Mouse (Mus musculus): Measurements from ENCODE around the gene Ear14.
A peak's percentile ranks its signal among the peaks of the same experiment; 100 is the strongest.
"Not testable (repeated sequence)": the region's sequence is repeated elsewhere in the genome, so short reads cannot be mapped to it uniquely, and the experiment has no call there.

The Ear14 gene

GRCm38 (mm10) chr14:51203115-51203514 is at the start of gene Ear14:
Gene Ear14, plus strand, starts transcription at chr14:51203391.
- no peak for DNase-seq

- DNase-seq, result no peak
Measured at GRCm38 (mm10) chr14:51156056-51156735, 47.0 kb upstream of the Ear14 start.

DNA sequence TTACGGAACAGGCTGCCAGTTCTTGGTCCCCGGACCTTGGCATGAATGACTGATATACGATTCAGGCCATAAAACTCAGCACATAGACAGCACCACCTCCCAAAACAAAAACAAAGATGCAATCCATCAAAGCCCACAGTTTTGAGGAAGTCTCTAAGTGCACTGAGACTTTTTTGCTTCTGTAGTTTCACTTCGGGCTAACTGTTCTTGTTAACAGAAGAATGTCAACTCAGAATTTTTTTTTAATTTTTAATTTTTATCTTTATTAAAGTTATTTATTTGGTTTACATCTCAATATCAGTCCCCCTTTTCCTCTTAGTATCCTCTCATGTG is 46.5 kb upstream of the Ear14 start:
- DNase-seq, result no peak

GRCm38 (mm10) chr14:51157072-51157471 is 46.1 kb upstream of the Ear14 start:
- no peak for DNase-seq

DNA sequence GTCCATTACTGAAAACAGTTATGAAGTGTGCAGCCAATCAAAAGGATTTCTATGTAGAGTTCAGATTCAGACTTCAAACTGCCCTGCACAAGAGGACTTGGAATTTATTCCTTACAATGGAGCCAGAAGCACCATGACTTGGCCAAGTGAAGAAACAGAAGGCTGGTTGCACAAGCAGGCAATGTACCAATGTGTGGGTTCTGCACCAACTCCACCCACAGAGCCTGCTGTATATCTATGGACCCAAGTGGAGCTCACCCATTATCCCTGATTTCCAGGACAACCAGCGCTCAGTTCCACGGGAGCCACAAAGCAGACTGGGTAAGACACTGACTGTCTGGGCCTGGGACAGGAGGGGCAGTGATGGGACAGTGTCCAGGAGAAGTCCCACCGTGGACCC is 41.2 kb upstream of the Ear14 start, which contains the start of gene Rnase2b:
TSS of gene Rnase2b (plus strand) at position 285 of the 400 bp plus-strand sequence.
- DNase-seq, result not testable (repeated sequence)

DNA sequence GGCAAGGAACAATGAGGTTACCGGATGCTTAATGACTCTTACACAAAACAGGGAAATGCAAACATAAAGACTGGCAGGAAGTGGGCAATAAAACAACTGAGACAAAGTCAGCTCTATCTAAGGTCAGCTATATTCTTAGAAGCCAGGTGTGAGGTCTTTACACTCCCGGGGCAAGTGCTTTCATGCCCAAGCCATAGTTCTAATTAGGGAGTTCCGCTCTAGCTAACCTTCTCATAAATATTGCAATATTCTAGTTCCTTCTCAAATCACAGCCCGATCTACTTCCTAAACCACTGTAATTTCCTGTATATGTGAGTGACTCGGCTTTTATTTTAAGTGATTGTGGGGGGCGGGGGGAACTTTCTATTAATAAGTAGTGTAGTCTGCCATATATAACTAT is 39.9 kb upstream of the Ear14 start:
- not testable (repeated sequence) for DNase-seq

- no peak for DNase-seq
Measured at GRCm38 (mm10) chr14:51165435-51165834, 37.8 kb upstream of the Ear14 start.

DNA sequence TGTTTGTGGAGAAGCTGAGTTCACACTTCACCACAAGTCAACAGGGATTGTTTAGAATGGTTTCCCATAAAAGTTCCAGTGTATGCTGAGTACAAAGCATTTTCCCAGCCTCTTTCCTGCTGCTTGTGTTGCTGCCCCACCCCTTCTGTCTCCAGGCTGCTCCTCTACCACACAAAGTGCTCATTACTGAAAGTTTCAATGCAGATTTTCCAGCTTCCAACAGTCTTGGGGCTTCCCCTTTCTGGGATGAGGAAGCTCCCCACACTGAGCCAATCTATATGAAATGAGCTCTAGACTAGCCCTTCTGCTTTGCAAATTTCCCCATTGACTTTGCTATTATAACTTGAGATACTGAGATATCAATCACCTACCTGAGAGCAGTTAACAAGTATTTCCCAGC is 37.1 kb upstream of the Ear14 start:
- DNase-seq, result no peak

- DNase-seq, result peak; percentile 46 to 53
Measured at GRCm38 (mm10) chr14:51172095-51172865, 30.9 kb upstream of the Ear14 start.

- DNase-seq, result not testable (repeated sequence)
Measured at GRCm38 (mm10) chr14:51172947-51173346, 30.2 kb upstream of the Ear14 start.

- DNase-seq, result no peak
Measured at GRCm38 (mm10) chr14:51173843-51174242, 29.3 kb upstream of the Ear14 start.

DNA sequence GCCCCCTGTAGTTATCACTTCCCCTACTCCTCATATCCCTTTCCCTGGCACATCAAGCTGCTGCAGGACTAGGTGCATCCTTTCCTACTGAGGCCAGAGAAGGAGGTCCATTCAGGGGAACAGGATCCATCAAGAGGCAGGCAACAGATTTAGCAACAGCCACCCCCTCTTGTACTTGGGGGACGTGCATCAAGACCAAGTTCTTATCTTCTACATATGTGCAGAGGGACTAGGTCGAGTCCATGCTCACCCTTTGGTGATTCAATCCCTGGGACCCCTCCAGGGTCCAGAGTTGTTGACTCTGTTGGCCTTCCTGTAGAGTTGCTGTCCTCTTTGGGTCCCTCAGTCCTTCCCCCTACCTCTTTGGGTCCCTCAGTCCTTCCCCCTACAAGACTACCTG is 22.1 kb upstream of the Ear14 start:
- not testable (repeated sequence) for DNase-seq

- no peak for DNase-seq
Measured at GRCm38 (mm10) chr14:51195681-51196080, 7.5 kb upstream of the Ear14 start.

DNA sequence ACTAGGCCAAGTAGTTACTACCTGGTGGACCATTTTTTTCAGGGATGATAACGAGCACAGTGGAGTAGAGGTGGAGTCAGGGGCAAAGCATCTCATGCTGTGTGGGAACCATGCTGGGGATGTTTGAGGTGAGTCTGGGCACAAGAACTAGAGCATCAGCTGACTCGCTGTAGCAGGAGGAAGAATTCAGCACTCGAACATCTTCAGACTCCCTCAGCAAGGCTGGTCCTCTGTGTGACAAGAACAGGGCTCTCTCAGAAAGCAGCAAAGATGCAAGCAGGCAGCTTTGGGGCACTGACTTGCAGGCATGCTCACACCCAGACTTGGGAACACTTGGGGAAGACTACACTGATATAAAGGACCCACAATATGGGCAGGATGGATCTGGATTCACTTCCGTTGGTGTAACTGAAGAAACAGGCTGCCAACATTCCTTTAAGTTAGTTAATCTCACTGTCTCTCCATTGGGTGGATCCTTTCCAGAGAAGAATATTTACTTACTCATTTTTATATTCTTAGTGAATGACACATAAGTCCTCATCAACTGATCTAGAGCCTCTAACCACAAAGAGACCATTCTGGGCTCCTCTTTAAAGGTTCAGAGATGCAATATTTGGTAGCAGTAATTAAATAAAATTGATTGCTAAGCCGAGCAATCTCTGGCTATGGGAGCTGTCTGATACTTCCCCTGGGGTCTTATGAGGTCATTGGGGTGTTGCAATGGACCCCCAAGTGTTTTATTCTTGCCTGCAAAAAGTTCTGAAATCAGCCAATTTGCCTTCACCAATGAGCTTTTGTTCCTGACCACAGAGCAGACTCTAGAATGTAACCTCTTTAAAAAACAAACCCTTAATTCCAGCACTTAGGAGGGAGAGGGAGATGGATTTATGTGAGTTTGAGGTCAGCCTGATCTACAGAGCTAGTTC is 3.8 kb upstream of the Ear14 start, which contains the start of gene Ang2:
TSS of gene Ang2 (minus strand) at position 51 of the 926 bp plus-strand sequence.
- no peak for DNase-seq

DNA sequence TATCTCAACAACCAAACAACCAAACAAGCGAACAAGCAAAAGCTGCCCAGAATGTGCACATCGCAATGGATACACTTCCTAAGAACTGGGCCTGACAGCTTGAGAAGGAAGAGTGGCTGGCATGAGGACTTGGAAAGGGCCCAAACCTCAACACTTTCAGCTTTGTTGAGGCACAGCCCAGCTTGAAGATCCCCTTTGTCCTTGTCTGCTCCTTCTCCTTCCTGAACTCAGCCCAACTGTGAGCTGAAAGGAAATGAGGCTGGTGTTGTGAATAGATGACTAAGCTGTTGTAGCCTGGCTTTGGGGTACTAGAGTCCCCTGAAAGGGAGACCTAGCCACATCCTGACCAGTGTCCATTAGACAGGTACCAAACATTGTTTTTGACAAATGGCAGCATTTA is 3.1 kb upstream of the Ear14 start:
- DNase-seq, result no peak

DNA sequence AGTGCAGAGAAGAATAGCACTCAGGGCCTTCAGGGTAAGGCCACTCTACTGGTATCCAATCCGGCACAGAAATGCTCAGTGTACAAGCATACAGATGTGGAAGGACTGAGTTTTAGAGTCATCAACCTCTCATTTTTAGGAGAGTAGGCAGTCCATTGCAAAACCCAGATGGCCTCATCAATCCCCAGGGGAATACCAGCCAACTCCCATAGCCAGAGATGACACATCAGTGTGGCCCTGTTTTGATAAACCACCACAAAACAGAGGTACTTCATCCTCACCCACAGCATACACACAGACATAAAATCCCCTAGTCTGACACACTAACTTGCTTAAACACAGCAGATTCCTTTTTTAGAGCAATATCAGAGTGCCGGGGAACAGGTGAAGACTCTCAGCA is 2.7 kb upstream of the Ear14 start:
- no peak for DNase-seq

GRCm38 (mm10) chr14:51220075-51220474 is 16.9 kb downstream of the Ear14 start:
- DNase-seq, result not testable (repeated sequence)

- DNase-seq, result not testable (repeated sequence)
Measured at GRCm38 (mm10) chr14:51229657-51230056, 26.5 kb downstream of the Ear14 start.

DNA sequence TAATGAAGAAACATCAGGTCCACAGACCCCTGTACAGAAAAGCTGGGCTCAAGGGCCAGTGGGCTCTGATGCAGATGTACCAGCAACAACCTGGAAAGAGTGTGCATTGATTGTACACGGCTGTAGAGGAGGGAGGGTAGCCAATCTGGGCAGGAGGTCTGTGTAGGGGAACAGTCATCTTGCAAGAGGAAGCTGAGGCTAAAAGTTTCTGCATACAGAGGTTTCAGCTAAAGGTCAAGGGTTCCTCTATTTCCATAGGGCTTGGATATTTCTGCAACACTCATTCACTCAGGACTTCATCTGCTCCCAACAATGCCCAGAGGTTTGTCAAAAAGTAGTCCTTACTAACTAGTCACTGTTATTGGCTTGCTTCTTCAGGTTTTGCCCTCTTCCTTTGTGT is 34.3 kb downstream of the Ear14 start:
- not testable (repeated sequence) for DNase-seq

GRCm38 (mm10) chr14:51240899-51241298 is 37.7 kb downstream of the Ear14 start:
- peak; percentile 58 to 61 for DNase-seq

DNA sequence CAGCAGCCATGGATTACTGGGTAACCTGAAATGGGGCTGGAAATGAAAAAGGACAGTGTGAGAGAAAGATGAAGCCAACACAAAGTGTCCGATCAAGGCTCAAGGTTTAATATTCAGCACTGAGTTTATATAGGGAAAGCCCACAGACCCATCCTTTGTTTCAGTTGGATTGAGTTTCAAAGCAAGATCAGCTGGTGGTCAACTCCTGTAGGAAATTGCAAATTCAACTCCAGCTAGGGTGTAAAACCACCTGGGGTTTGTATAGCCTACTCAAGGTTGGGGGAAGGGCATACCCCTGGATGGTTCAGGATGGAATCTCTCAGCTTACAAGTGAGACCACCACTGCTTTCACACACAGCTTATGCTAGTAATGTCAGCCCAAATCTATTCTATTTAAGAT is 44.5 kb downstream of the Ear14 start:
- no peak for DNase-seq

DNA sequence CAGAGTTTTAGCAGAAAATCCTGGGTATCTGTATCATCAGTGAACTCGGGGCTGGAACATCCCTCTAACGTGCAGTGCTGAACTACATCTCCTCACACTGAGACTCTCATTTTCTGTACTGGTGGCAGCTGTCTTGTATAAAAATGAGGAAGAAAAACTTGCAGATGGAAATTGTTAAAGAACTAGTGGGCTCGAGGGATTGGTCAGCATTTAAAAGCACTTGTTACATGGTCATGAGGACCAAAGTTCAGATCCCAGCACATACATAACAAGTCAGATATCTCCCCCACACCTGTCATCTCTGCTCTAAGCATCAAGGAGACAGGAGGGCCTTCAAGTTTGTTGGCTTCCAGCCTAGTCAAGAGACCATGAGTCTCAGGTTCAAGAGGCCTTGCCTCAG is 47.2 kb downstream of the Ear14 start:
- DNase-seq, result no peak

DNA sequence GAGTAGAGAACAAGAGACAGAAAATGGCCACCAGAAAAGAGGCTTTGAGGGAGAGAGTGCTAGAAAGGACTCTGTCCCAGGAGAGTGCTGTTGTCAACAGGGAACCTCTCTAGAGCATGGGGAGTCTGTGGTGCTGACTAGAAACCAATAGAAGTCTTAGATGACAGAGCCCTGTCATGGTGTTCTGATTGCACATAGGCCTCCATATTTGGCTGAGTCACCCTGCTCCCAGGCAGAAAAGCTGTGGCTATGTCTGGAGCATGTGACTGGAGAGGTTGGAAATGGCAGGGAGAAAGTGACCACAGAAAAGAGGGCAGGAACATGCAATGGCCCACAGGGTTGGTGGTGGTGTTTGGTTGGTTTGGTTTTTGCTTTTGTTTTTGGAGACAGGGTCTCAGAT is 49.0 kb downstream of the Ear14 start:
- DNase-seq, result not testable (repeated sequence)

All from B cell, adult 2 months (primary cell).